Mouse (Mus musculus) CH12.LX (cell line): ENCODE measurements around the gene Zfp592. TPM values are rescaled to one million over a fixed set of nuclear protein-coding genes. Genes with fewer than 3 reads are reported as not detected.

Experiments used
- DNase-seq: peaks from one replicate; pipeline ENCODE4 v3.0.0-alpha.2; 2013; ENCODE audit errors: extremely low read depth
- H3K27ac ChIP-seq: 2 replicates; pipeline ENCODE4 v1.5.1; 2012; ENCODE audit warnings: low read depth, mild to moderate bottlenecking, control low read depth, moderate library complexity; ENCODE audit not compliant: insufficient read depth
- H3K27me3 ChIP-seq: replicated peaks from 2 replicates; pipeline ENCODE3; 2012; ENCODE audit warnings: inconsistent platforms
- H3K36me3 ChIP-seq, 2 experiments: replicated peaks in 1 of 2; 2 replicates each; pipeline versions ENCODE3 to v1.6.1; 2012; ENCODE audit warnings: inconsistent platforms in 1 of 2, low read length in 1 of 2, mild to moderate bottlenecking in 1 of 2, mixed read lengths in 1 of 2, moderate library complexity in 1 of 2; ENCODE audit not compliant: control insufficient read depth in 1 of 2, insufficient read depth in 1 of 2
- H3K4me1 ChIP-seq, 2 experiments: 2 replicates each; pipeline ENCODE4 v1.6.1; 2012; ENCODE audit warnings: inconsistent platforms in 1 of 2, moderate library complexity in 1 of 2; ENCODE audit not compliant: insufficient read depth in 2 of 2, control insufficient read depth in 1 of 2
- H3K4me2 ChIP-seq: 2 replicates; pipeline ENCODE4 v1.6.1; 2012; ENCODE audit warnings: low read depth, mild to moderate bottlenecking, control low read depth; ENCODE audit not compliant: poor library complexity, insufficient read depth, severe bottlenecking
- H3K4me3 ChIP-seq, 3 experiments: fragments of 150-350 bp in 1 of 3; sonication (generic) in 1 of 3; replicated peaks in 1 of 3; 2 replicates each; pipeline versions ENCODE3 to v1.5.1; 2011 to 2012; ENCODE audit warnings: low read depth in 2 of 3, low read length in 2 of 3, mild to moderate bottlenecking in 2 of 3, moderate library complexity in 2 of 3, control low read depth in 1 of 3, improper control_type of control experiment in 1 of 3, inconsistent platforms in 1 of 3, mixed read lengths in 1 of 3; ENCODE audit not compliant: poor library complexity in 1 of 3
- H3K79me2 ChIP-seq: replicated peaks from 2 replicates; pipeline ENCODE4 v1.6.1; 2012; ENCODE audit warnings: mild to moderate bottlenecking, moderate library complexity; ENCODE audit not compliant: control insufficient read depth, poor library complexity, insufficient read depth, severe bottlenecking; ENCODE audit errors: extremely low read depth
- H3K9ac ChIP-seq: 2 replicates; pipeline ENCODE4 v1.6.1; 2012; ENCODE audit warnings: low read depth, mild to moderate bottlenecking, control low read depth, moderate library complexity; ENCODE audit not compliant: insufficient read depth
- H3K9me3 ChIP-seq: replicated peaks from 2 replicates; pipeline ENCODE3; 2012; ENCODE audit warnings: low read length, inconsistent platforms, mixed read lengths
- BHLHE40 ChIP-seq: IDR thresholded peaks from 2 replicates; pipeline ENCODE4 v1.6.1; 2011; ENCODE audit warnings: mild to moderate bottlenecking, low read depth, low read length, improper control_type of control experiment
- CTCF ChIP-seq, 2 experiments: IDR thresholded peaks in 1 of 2; conservative IDR thresholded peaks in 1 of 2; 2 replicates each; pipeline ENCODE4 v1.5.1; 2011 to 2012; ENCODE audit warnings: low read depth in 2 of 2, low read length in 2 of 2, improper control_type of control experiment in 1 of 2, inconsistent platforms in 1 of 2, mild to moderate bottlenecking in 1 of 2, moderate library complexity in 1 of 2
- EP300 ChIP-seq: IDR thresholded peaks from 2 replicates; pipeline ENCODE4 v1.6.1; 2011; ENCODE audit warnings: low read length, improper control_type of control experiment
- ETS1 ChIP-seq: conservative IDR thresholded peaks from 2 replicates; pipeline ENCODE4 v1.6.1; 2012; ENCODE audit warnings: low read depth, mild to moderate bottlenecking, inconsistent platforms, low read length, improper control_type of control experiment, moderate library complexity
- KAT2A ChIP-seq: IDR thresholded peaks from 2 replicates; pipeline ENCODE4 v1.6.1; 2012; ENCODE audit warnings: low read length, improper control_type of control experiment, inconsistent platforms; ENCODE audit not compliant: insufficient replicate concordance
- MEF2A ChIP-seq: IDR thresholded peaks from 2 replicates; pipeline ENCODE4 v1.6.1; 2014; ENCODE audit warnings: low read depth, mild to moderate bottlenecking, inconsistent platforms, low read length, improper control_type of control experiment, borderline replicate concordance
- MXI1 ChIP-seq: IDR thresholded peaks from 2 replicates; pipeline ENCODE4 v1.6.1; 2011; ENCODE audit warnings: mild to moderate bottlenecking, low read depth, low read length, improper control_type of control experiment
- NELFE ChIP-seq: IDR thresholded peaks from 2 replicates; pipeline ENCODE4 v1.6.1; 2011; ENCODE audit warnings: low read depth, low read length, improper control_type of control experiment
- RAD21 ChIP-seq: IDR thresholded peaks from 2 replicates; pipeline ENCODE4 v1.6.1; 2011; ENCODE audit warnings: low read depth, mild to moderate bottlenecking, low read length, improper control_type of control experiment, moderate library complexity
- RCOR1 ChIP-seq: conservative IDR thresholded peaks from 2 replicates; pipeline ENCODE4 v1.6.1; 2012; ENCODE audit warnings: low read depth, mild to moderate bottlenecking, inconsistent platforms, low read length, improper control_type of control experiment
- SIN3A ChIP-seq: IDR thresholded peaks from 2 replicates; pipeline ENCODE4 v1.6.1; 2012; ENCODE audit warnings: low read length, improper control_type of control experiment, inconsistent platforms
- TCF12 ChIP-seq: IDR thresholded peaks from 2 replicates; pipeline ENCODE4 v1.6.1; 2014; ENCODE audit warnings: low read depth, mild to moderate bottlenecking, inconsistent platforms, low read length, improper control_type of control experiment
- USF2 ChIP-seq: conservative IDR thresholded peaks from 2 replicates; pipeline ENCODE4 v1.6.1; 2011; ENCODE audit warnings: low read depth, low read length, improper control_type of control experiment
- ZC3H11A ChIP-seq: IDR thresholded peaks from 2 replicates; pipeline ENCODE4 v1.6.1; 2012; ENCODE audit warnings: low read depth, mild to moderate bottlenecking, inconsistent platforms, low read length, improper control_type of control experiment
- ZKSCAN1 ChIP-seq: IDR thresholded peaks from 2 replicates; pipeline ENCODE4 v1.6.1; 2012; ENCODE audit warnings: low read depth, inconsistent platforms, low read length, improper control_type of control experiment, borderline replicate concordance
- dilution Hi-C: fragments of 300-500 bp; cut with MboI; formaldehyde crosslinking; loops from 2 replicates; pipeline ENCODE4 v1.14.3; 2020; ENCODE audit warnings: low sequenced_read_pairs; ENCODE audit not compliant: extremely low pct_unique_long_range_greater_than_20kb, extremely low pct_ligation_motif_present
- in situ Hi-C: fragments of 300-500 bp; cut with MboI; formaldehyde crosslinking; loops from 3 replicates; pipeline ENCODE4 v1.14.3; 2019; ENCODE audit warnings: low sequenced_read_pairs, low pct_ligation_motif_present, low pct_unique_long_range_greater_than_20kb, mixed read lengths
- polyA plus RNA-seq: library from polyadenylated mRNA; unstranded; fragments of >175 nt; gene quantifications from 2 replicates; pipeline ENCODE4 v1.2.1, GENCODE M21; 2012; ENCODE audit warnings: low read depth; ENCODE audit not compliant: insufficient read length
- total RNA-seq, 2 experiments: library from RNA; depleted of rRNA; stranded (reverse); fragments of 300-350 nt in 1 of 2; fragments of >200 nt in 1 of 2; gene quantifications; 2 replicates each; pipeline ENCODE4 v1.2.3; 2012 to 2014

Gene Zfp592
- total and polyA plus RNA-seq, 3 experiments: 7.8 to 23.6 (median 10.1) TPM

DNA sequence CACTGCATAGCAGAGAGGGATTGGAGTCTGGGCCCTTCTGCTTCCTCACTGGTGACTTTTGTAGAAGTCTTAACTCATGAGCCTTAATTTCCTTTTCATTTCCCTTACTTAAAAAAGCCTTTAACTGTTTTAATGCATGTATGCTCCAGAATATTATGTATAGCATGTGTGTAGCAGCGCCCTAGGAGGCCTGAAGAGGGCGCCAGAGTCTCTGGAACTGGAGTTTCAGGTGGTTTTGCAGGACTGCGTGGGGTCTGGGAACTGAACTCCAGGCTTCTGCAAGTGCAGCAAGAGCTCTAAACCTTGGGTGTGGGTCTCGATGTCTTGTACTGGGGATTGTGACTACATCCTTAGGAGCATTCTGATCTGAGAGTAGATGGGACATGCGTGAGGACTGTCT lies 79.8 kb downstream of the Zfp592 start:
- Histone ChIP-seq H3K9ac (no peak overlapping the region), H3K79me2 (no peaks in the 10 kb centered on the region), H3K4me3 (no peak overlapping the region), H3K27ac (no peak overlapping the region), H3K36me3 (no peaks in the 10 kb centered on the region), H3K9me3 (peaks cover 3% of the 10 kb centered on the region), H3K4me2 (no peak overlapping the region), H3K27me3 (no peaks in the 10 kb centered on the region), H3K4me1 (peaks cover 6 to 25% of the 10 kb centered on the region in 2 experiments; a peak in 3 of 4 replicates)
- dilution Hi-C loops: no loop called here
- no peak for TF ChIP-seq ZC3H11A
- TF ChIP-seq NELFE: no peak
- TF ChIP-seq USF2: no peak
- peak; percentile 9 to 41; a peak in 3 of 4 replicates for TF ChIP-seq CTCF (conservative IDR thresholded peaks at IDR 0.05 in 1 of 2, IDR thresholded peaks at IDR 0.05 in 1 of 2; ENCODE audit: low read depth in 2 of 2, low read length in 2 of 2)
- peak; percentile 7 for TF ChIP-seq RAD21
- no peak for TF ChIP-seq ZKSCAN1
- no peak for TF ChIP-seq MEF2A
- in situ Hi-C loops: loop anchor here (25.0 kb wide), 1 partner anchor 336 kb away; no protein-coding TSS in a partner anchor
- no peak for DNase-seq

DNA sequence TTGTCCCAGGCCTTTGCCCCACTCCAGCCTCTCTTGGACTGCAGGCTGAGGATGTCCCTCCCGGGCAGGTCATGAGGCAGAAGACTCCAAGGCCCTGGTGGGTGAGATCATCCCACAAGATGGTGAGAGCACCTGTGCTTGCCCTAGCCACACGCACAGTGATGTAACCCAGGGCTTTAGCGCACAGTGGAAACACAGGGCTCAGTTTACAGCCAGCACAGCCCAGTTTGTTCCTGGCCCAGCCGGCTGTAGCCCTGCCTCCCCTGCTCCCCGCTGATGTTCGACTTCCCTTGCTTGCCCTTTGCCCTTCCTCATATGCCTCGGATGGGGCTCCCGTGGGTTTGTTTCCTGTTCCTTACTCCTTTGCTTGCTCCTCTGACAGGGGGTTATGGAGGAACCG lies 81.1 kb downstream of the Zfp592 start:
- peaks cover 3% of the 10 kb centered on the region for H3K9me3 ChIP-seq
- no peak overlapping the region for H3K4me3 ChIP-seq
- no peak overlapping the region for H3K4me2 ChIP-seq
- DNase-seq: peak; percentile 59
- dilution Hi-C loops: no loop called here
- H3K27me3 ChIP-seq: peaks cover 3% of the 10 kb centered on the region
- no peaks in the 10 kb centered on the region for H3K79me2 ChIP-seq
- no peak overlapping the region for H3K27ac ChIP-seq
- no peak overlapping the region for H3K9ac ChIP-seq
- no peaks in the 10 kb centered on the region for H3K36me3 ChIP-seq
- TF ChIP-seq KAT2A: no peak
- 0 out of 2 replicates have a peak, but pooled peaks have one; percentile 37 for TF ChIP-seq RCOR1
- TF ChIP-seq BHLHE40: peak; percentile 70
- TF ChIP-seq TCF12: peak; percentile 41; the same call in 1 of the 2 replicates
- peak; percentile 83 for TF ChIP-seq ETS1
- TF ChIP-seq SIN3A: no peak
- peak; percentile 48 for TF ChIP-seq EP300
- TF ChIP-seq MXI1: no peak
- TF ChIP-seq, all 38 proteins: peak for 5
- in situ Hi-C loops: loop anchor here (25.0 kb wide), 1 partner anchor 337 kb away; no protein-coding TSS in a partner anchor
- H3K4me1 ChIP-seq: peaks cover 6 to 25% of the 10 kb centered on the region in 2 experiments; a peak in 3 of 4 replicates
